Mouse (Mus musculus) hindbrain, embryonic 16.5 days (tissue): ENCODE data around the gene Dnajb2. TPM values are rescaled to one million over a fixed set of nuclear protein-coding genes. Genes with fewer than 3 reads are reported as not detected.

ENCODE experiments used
- ATAC-seq: fragments of 200-750 bp; cut with Nextera tagmentation; 2 replicates; pipeline ENCODE4 v1.8.0; 2017; ENCODE audit warnings: moderate TSS enrichment, moderate library complexity
- H3K27ac ChIP-seq: fragments of 300-500 bp; sonication (generic); 2 replicates; pipeline ENCODE4 v1.5.1; 2014; ENCODE audit warnings: low read depth, mild to moderate bottlenecking, control low read depth, low read length, moderate library complexity
- H3K27me3 ChIP-seq: fragments of 300-500 bp; sonication (generic); replicated peaks from 2 replicates; pipeline ENCODE4 v1.6.1; 2014; ENCODE audit warnings: low read length; ENCODE audit not compliant: control insufficient read depth, insufficient read depth
- H3K36me3 ChIP-seq: fragments of 300-500 bp; sonication (generic); 2 replicates; pipeline ENCODE4 v1.6.1; 2014; ENCODE audit warnings: mild to moderate bottlenecking, low read length, moderate library complexity, mixed read lengths; ENCODE audit not compliant: control insufficient read depth, insufficient read depth
- H3K4me1 ChIP-seq: fragments of 300-500 bp; sonication (generic); 2 replicates; pipeline ENCODE4 v1.6.1; 2014; ENCODE audit warnings: low read depth, low read length; ENCODE audit not compliant: control insufficient read depth, insufficient read depth
- H3K4me2 ChIP-seq: fragments of 300-500 bp; sonication (generic); 2 replicates; pipeline ENCODE4 v1.6.1; 2014; ENCODE audit warnings: mild to moderate bottlenecking, low read length, control low read depth, moderate library complexity
- H3K4me3 ChIP-seq: fragments of 300-500 bp; sonication (generic); 2 replicates; pipeline ENCODE4 v1.5.1; 2014; ENCODE audit warnings: mild to moderate bottlenecking, low read length, control low read depth, moderate library complexity
- H3K9ac ChIP-seq: fragments of 300-500 bp; sonication (generic); 2 replicates; pipeline ENCODE4 v1.6.1; 2014; ENCODE audit warnings: low read depth, mild to moderate bottlenecking, control low read depth, low read length, moderate library complexity
- H3K9me3 ChIP-seq: fragments of 300-500 bp; sonication (generic); 2 replicates; pipeline ENCODE4 v1.6.1; 2014; ENCODE audit warnings: mild to moderate bottlenecking, low read length, moderate library complexity; ENCODE audit not compliant: control insufficient read depth
- WGBS: fragments of 180-500 bp; shearing (Covaris S2); extraction: QIAGEN DNeasy Blood & Tissue Kit; methylation state at CpG from one replicate; pipeline ENCODE4 v1.1.7; 2014; 5-methylcytosine and 5-hydroxymethylcytosine counted together
- polyA plus RNA-seq: library from polyadenylated mRNA; unstranded; fragments of >200 nt; fragmentation: Nextera tagmentation; extraction: Ambion mirVana; gene quantifications from 2 replicates; pipeline ENCODE4 v1.2.1, GENCODE M21; 2015

Dnajb2 gene
- polyA plus RNA-seq, 1 experiment from 2014 or later: 98.0 TPM

GRCm38 (mm10) chr1:75243411-75243810 is 7.2 kb downstream of the Dnajb2 start:
- Histone ChIP-seq H3K4me1 (no peaks in the 10 kb centered on the region), H3K4me2 (no peak overlapping the region), H3K9ac (no peak overlapping the region), H3K4me3 (no peak overlapping the region), H3K36me3 (peaks cover 19% of the 10 kb centered on the region), H3K27me3 (no peaks in the 10 kb centered on the region), H3K9me3 (no peaks in the 10 kb centered on the region), H3K27ac (no peak overlapping the region)
- ATAC-seq: no peak
- WGBS: 89% methylated on average over 14 of the region's 14 CpGs

DNA sequence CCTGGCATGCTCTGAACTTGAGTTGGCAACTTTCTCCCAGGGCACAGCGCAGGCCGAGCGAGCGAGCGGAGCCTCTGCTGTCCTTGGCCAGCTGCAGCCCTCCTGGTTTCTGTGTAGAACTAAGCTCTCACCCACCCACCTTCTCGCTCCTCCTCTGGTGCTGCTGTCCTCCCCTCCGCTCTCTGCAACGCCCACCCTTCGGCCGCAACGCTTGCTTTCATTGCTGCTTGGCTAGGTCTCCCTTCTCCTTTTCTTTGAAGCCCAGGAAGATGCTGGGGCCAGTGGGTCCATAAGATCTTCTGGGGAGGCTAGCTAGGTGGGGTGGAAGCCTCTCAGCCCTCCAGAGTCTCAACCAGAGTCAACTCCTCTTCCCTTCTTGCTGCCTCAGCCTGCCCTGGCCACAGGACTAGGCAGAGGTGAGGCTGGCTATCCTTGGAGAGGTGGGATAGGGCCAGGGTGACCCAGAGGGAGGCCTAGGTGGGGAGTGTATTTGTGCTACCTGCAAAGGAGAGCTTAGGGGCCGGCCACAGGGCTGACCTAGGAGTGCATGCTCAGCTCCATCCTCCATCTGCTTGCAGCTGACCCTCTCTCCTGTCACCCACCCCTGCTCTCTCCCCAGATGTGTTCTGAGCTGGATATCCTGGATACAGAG is 8.1 kb downstream of the Dnajb2 start:
- no peaks in the 10 kb centered on the region for H3K4me1 ChIP-seq
- no peaks in the 10 kb centered on the region for H3K9me3 ChIP-seq
- H3K4me2 ChIP-seq: no peak overlapping the region
- H3K36me3 ChIP-seq: peaks cover 19% of the 10 kb centered on the region
- WGBS: 88% methylated on average over 12 of the region's 12 CpGs
- H3K27ac ChIP-seq: no peak overlapping the region
- no peaks in the 10 kb centered on the region for H3K27me3 ChIP-seq
- H3K4me3 ChIP-seq: no peak overlapping the region
- no peak overlapping the region; the same call in 1 of the 2 replicates for H3K9ac ChIP-seq
- peak; percentile 26 for ATAC-seq

DNA sequence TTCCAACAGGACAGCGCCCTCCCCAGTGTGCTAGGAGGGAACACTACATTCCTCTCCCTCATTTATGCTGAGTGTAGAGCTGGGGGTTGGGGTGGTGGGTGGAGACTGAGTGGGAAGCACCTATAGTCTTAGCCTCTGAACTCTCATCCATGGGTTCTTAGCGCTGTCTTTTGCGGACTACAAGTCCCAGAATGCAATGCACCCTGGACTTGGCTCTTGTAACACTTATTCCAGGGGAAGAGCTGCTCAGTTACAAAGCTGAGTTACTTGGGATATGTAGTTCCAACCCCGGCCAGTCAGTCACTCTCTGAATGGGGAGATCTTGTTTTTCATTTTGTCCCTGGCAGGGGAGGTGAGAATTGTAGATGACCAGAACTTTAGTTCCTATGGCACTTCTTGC is 8.6 kb downstream of the Dnajb2 start:
- Histone ChIP-seq H3K4me1 (no peaks in the 10 kb centered on the region), H3K36me3 (peaks cover 14% of the 10 kb centered on the region), H3K27ac (no peak overlapping the region), H3K27me3 (no peaks in the 10 kb centered on the region), H3K9me3 (no peaks in the 10 kb centered on the region), H3K4me2 (no peak overlapping the region), H3K4me3 (no peak overlapping the region), H3K9ac (no peak overlapping the region; the same call in 1 of the 2 replicates)
- WGBS: 16% methylated on average over 4 of the region's 4 CpGs
- peak; percentile 72 for ATAC-seq

DNA sequence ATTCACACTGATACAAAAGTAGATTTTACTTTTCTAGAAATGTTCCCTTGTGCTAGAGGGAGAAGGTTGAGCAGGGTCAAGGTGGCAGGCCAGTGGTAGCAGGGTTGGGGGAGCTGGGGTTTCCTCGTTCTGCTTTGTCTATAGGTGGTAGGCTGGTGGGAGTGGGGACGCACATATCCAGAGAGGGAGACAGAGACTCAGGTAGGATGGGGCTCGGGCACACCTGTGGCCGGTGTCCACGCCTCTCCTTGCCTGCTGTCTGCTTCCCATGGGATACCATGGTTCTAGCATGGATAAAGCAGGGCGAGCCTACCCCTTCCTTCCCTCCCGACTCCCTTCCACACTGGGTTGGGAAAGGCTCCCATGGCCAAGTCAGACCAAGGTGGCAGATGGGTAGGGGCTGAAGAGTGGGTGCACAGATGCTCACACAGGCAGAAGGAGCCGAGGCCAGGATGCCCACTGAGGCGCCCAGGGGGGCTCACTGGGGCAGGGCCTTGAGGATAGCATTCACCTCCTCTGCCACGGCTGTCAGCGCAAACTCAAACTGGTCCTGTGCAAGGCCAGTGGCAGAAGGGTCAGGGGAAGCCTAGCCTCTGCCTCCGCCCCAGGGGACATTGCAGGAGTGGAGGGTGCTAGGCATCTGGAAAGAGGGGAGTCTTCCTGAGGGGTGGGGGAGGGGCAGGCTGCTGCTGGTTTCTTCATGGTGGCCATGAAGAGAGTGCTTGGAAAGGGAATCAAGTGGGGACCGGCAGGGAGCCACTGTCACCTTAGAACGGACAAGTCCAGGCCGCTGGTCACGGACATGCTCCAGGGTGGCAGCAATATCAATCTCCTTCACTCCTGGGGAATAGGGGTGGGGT is 11.1 kb downstream of the Dnajb2 start:
- WGBS: 80% methylated on average over 16 of the region's 16 CpGs
- Histone ChIP-seq H3K4me3 (no peak overlapping the region), H3K27ac (no peak overlapping the region), H3K9me3 (no peaks in the 10 kb centered on the region), H3K9ac (peak overlapping the region; percentile 3; the same call in 1 of the 2 replicates), H3K36me3 (peaks cover 6% of the 10 kb centered on the region), H3K4me1 (no peaks in the 10 kb centered on the region; the same call in none of the 2 replicates), H3K27me3 (no peaks in the 10 kb centered on the region), H3K4me2 (no peak overlapping the region)
- ATAC-seq: no peak

DNA sequence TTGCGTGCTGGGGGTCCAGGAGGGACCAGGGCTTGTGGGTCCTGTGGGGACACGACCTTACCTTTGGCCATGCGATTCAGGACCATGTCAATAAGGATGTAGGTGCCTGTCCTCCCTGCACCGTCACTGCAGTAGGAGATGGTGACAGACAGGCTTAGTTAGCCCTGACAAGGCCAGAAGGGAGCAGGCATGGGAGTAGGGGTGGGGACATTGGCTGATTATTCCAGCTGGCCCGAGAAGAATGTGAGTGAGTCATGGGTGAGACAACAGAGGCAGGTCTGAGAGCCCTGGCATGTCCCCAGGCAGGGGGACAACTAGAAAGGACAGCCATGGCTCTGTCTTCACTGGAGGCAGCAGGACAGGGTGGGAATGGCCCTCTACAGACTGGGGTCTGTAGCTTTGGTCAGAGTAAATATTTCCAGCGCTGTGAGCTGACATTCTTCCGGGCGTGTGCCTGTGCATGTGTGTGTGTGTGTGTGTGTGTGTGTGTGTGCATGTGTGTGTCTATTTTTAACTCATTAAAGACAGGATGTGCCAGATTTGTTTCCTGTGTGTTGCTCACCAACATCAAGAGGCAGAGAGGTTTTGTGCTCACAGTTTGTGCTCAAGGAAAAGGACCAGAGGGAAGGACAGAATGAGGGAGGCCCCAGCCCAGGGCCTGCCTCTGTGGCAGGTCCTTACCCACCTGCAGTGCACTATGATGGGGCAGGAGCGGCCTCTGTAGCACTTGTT is 12.0 kb downstream of the Dnajb2 start:
- no peak for ATAC-seq
- H3K9ac ChIP-seq: no peak overlapping the region
- H3K36me3 ChIP-seq: peaks cover 6% of the 10 kb centered on the region
- no peak overlapping the region for H3K27ac ChIP-seq
- H3K4me3 ChIP-seq: no peak overlapping the region
- no peak overlapping the region for H3K4me2 ChIP-seq
- H3K4me1 ChIP-seq: no peaks in the 10 kb centered on the region; the same call in none of the 2 replicates
- no peaks in the 10 kb centered on the region for H3K9me3 ChIP-seq
- no peaks in the 10 kb centered on the region for H3K27me3 ChIP-seq
- WGBS: 53% methylated on average over 9 of the region's 9 CpGs

- no peak overlapping the region for H3K9ac ChIP-seq
- H3K4me2 ChIP-seq: no peak overlapping the region
- H3K4me1 ChIP-seq: peaks cover 5% of the 10 kb centered on the region
- ATAC-seq: no peak
- no peaks in the 10 kb centered on the region for H3K27me3 ChIP-seq
- no peak overlapping the region; the same call in 1 of the 2 replicates for H3K27ac ChIP-seq
- no peak overlapping the region for H3K4me3 ChIP-seq
- no peaks in the 10 kb centered on the region for H3K9me3 ChIP-seq
- H3K36me3 ChIP-seq: no peaks in the 10 kb centered on the region
- 58% methylated on average over 3 of the region's 3 CpGs for WGBS
Observed at GRCm38 (mm10) chr1:75250498-75250897, 14.3 kb downstream of the Dnajb2 start.

DNA sequence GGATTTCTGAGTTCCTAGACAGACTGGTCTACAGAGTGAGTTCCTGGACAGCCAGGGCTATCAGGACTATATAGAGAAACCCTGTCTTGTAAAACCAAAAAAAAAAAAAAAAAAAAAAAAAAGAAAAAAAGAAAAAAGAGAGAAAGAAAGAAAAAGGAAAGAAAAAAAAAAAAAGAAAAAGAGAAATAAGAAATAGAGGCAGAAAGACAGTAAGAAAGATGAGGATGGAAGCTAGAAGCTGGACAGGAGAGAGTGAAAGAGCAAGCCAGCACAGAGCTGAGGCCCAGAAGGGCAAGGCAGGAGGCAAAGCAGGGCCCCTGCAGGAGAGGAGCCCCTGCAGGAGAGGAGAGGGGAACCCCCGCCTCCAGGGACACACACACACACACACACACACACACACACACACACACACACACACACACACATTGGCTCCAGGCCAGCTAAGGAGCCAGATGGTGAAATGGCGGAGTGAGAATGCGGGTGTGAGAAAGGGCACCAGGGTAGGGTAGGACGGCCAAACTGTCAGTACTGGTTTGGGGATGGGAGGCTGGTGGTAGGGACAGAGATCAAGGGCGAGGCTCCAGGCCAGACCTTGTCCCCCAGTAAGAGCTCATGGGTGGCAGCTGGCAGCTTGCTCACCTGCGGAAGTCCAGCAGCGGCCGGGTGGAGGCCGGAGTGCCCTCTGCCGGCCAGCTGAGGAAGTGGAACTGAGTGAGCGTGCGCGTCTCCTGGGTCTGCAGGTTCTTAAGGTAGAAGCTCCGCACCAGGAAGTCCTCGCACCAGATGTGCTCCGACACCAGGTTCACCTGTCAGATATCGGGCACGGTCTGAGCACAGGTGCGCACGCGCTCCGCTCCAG is 15.1 kb downstream of the Dnajb2 start:
- H3K27me3 ChIP-seq: no peaks in the 10 kb centered on the region
- no peaks in the 10 kb centered on the region for H3K36me3 ChIP-seq
- ATAC-seq: peak; percentile 23
- H3K4me2 ChIP-seq: peak overlapping the region; percentile 48
- no peaks in the 10 kb centered on the region for H3K9me3 ChIP-seq
- no peak overlapping the region; the same call in 1 of the 2 replicates for H3K27ac ChIP-seq
- WGBS: 3% methylated on average over 22 of the region's 22 CpGs
- H3K4me3 ChIP-seq: peak overlapping the region; percentile 8; the same call in 1 of the 2 replicates
- peaks cover 5% of the 10 kb centered on the region for H3K4me1 ChIP-seq
- no peak overlapping the region for H3K9ac ChIP-seq

DNA sequence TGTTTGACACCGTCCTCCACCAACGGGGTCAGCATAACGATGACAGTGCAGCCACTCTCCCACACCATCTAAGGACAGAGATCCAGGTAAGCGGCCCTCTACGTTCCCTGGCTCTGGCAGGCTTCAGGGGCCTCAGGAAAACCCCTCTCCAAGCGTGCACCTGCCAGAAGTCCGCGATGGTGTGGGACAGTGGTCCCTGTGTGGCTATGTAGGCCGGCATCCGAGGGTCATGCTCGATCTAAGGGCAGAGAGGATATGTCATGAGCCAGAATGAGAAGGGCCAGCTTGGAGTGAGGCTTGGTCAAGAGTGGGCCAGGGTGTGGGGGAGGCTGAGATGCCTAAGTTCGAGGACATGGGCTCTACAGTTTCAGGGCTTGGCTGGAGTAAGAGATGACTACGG is 16.1 kb downstream of the Dnajb2 start:
- Histone ChIP-seq H3K4me1 (peaks cover 5% of the 10 kb centered on the region), H3K9me3 (no peaks in the 10 kb centered on the region), H3K27ac (no peak overlapping the region), H3K4me3 (no peak overlapping the region), H3K36me3 (no peaks in the 10 kb centered on the region), H3K27me3 (no peaks in the 10 kb centered on the region), H3K4me2 (no peak overlapping the region), H3K9ac (no peak overlapping the region)
- no peak for ATAC-seq
- 72% methylated on average over 13 of the region's 13 CpGs for WGBS
